Mouse (Mus musculus) NIH3T3 (cell line): ENCODE results near the gene Gm156.
A peak's percentile ranks its signal among the peaks of the same experiment; 100 is the strongest.
"Not testable (repeated sequence)": the region's sequence is repeated elsewhere in the genome, so short reads cannot be mapped to it uniquely, and the experiment has no call there.

Experiments
- DNase-seq: peaks from one replicate; pipeline ENCODE4 v3.0.0-alpha.2; 2012; ENCODE audit warnings: low read depth

Gm156 gene

DNA sequence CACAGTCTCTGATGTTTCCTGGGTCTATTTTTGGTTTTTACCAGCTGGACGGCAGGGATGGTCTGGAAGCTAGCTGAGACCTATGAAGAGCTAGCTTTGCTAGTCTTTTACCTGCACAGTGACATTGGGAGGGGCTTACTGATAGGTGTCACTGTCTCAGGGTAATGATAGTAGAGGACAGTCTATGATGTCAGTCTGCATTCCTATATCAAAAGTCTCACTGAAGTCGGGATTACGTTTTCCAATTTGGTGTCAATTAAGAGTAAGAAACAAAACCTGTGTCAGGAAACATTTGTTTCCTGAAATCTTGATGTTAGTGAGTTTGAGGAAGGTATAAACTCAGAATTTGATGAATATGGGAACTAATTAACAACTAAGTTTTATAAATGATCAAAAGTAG is at the start of gene Gm156:
TSS of gene Gm156 (minus strand) at position 101 of the 400 bp plus-strand sequence.
- not testable (repeated sequence) for DNase-seq

DNA sequence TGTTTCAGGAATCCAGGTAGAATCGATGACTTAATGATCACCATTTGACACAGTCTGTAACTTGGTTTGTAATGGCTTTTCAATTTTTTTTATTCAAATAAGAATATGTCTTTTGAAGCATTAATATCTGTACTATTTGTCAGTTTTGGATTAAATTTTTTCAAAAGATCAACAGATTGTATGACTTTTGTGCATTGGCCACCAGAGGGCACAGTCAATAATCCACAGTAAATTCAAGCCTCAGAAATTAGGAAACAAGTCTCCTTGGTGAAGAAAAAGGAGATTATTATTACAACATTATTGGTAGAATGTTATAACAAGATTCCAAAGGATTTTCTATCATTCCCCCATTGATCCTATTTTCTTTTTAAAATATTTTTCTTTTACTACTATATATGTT is 41.5 kb upstream of the Gm156 start:
- peak; percentile 41 for DNase-seq

DNA sequence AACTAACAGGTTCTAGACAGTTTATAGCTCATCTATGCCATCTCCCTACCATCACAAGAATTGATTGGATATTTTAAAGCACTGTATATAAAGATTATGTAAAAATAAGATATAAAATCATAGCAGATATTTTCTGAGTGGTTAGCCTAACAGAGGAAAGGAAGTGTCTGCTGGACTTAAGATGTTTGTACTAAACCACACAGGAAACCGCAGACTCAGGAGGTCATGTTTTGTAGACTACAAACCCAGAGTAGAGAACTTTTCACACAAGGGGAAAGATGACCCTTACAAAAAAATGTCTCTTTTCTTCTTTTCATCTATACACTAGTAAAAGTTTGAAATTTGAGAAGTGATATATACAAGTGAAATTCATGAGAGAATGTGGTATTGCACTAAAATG is 39.9 kb upstream of the Gm156 start:
- DNase-seq: no peak

DNA sequence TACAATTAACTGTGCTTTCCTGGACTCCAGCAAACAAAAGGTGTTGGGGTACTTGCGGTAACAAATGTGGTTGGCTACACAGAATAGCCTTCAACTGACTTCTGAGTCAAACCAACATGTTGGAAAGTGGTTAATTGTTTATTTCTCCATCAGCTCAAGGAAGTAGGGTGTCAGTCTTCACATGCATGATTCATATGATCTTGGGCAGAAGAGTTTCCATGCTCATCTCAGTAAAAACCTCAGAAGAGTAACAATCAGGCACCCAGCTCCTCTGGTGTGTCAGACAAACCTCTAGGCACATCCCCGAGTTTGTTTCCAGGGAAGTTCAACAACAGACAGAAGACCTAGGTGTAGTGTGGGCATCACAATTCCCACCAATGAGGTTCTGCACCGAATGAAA is 33.7 kb upstream of the Gm156 start:
- no peak for DNase-seq

DNA sequence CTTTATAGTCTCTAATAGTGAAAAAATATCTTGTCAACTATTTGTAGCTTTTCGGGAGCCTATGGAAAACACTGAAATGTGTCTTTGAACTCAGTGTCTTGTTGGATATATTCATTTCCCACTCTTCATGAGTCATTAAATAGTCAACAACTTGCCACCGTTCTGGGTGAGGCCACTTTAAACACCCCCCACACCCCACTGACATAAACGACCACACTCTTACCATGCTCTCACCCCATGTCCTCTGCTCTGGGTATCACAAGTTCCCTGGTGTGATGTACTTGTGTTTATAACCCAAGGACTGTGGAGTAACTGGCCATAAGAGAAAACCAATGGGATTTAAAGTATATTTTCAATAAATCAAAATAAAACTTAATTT is 36.4 kb downstream of the Gm156 start:
- DNase-seq: no peak

DNA sequence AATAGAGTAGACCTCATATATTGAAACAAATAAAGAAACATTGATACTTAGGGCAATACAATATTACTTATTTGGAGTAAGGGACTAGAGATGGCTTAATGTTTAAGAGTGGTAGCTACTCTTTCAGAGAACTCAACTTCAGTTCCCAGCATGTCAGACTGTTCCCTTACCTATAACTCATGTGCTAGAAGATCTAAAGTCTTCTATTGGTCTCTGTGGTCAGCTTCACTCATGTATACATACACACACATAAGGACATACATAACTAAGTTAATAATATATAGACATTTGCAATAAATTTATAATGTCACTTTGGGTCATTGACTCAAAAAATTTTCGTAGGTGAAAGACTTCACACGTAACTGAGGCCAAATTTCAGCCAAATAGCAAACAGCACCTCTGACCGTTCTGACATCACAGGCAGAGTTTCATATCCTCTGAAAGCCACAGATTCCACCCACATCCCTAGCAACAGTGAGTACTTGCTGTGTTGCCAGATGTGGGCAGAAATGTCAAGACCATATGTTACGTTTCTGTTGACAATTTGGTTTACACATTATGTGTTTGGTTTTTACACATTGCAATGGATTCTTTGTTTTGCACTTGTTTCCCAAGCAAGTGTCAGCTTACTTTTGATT is 36.9 kb downstream of the Gm156 start:
- DNase-seq: peak; percentile 40

DNA sequence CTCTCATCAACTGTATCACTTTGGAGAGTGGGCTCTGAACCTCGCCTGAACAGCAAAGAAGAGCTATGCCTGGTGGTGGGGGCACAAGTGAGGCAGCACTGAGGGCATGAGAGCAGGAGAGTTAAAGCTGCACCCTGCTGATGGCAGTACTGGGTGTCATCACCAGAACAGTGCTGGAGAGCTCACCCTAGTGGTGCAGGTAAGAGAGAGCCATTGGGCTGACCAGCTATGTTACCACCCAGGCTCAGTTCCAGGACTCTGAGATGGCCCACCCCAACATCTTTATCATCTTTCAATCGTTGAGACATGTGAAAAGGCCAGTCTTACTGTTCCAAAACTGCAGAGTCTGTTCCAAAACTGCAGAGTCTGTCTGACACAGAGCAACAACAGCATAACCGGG is 37.9 kb downstream of the Gm156 start:
- DNase-seq: no peak

DNA sequence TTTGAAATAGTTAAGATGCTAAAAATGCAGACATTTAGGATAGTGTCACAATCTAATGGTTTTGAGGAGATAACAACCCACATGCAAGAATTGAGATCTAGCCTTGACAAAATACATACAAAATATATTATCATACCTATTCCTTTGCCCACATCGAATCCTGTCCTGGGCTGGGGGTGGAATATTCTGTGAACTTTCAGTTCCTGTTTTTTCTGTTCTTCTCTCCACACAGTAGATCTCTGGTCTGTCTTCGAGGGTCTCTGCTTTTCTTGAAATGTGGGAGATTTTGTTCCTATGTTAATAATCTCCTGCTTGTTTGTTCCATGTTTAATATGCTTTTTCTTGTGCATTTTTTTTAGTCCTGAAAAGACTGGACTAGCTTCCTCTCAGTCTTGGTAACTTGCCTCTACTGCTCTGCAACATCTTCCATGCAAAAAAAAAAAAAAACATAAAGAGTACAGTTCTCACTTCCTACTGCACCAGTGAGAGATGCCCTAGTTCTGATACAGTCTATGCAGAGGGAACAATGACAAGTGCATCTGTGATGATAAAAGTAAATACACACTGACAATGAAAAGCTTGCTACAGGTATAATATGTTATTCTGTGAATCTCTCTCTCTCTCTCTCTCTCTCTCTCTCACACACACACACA is 43.9 kb downstream of the Gm156 start, which contains the start of gene Klri2:
TSS of gene Klri2 (minus strand) at position 416 of the 653 bp plus-strand sequence.
- DNase-seq: no peak

DNA sequence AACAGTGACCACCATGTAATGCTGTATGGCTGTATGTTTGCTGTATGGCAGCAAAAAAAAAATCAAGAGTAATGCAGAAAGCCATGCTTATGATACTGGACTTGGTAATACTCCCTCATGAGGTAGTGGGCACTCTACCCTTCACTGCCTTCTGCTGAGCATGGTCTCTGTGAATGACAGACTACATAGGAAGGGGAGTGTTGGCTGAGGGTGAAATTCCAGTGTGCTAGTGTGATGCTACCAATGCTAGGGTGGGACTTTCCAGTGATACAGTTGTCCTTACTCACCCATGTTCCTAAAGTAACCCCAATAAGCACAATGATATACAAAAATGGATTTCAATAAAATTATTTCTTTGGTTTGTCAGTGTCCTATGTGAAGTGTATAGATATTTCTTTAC is 47.7 kb downstream of the Gm156 start:
- DNase-seq: no peak

DNA sequence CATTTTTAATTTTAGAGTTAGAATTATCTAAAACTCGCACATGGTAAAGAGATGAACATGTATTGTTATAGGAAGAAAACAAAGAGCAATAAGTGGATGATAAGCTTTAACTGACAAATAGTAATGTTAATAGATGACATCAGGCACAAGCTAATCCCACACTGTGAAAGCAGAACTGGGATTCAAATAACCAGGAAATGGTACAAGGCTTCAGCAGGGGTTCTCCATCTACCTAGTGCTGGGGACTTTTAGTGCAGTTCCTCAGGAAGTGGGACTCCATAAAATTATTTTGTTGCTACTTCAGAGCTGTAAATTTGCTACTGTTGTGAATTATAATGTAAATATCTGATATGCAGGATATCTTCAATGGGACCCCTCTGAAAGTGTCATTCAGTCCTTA is 56.8 kb downstream of the Gm156 start:
- no peak for DNase-seq

DNA sequence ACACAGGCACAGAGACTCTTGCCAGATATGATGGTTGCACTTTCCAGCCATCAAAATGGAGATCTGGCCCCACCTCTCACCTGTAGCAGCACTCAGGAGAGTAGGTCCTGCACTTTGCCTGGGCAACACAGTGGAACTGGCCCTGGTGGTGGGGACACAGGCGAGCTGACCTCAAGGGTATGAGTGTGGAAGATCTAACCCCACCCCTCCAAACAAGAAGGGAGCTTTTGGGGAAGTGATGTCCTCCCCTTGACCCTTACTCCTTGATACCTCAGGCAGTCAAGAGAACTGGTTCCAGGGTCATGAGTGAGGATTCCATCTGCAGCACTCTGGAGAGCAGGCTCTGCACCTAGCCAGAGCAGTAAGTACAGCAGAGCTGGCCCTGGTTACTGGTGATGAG is 62.7 kb downstream of the Gm156 start:
- no peak for DNase-seq

DNA sequence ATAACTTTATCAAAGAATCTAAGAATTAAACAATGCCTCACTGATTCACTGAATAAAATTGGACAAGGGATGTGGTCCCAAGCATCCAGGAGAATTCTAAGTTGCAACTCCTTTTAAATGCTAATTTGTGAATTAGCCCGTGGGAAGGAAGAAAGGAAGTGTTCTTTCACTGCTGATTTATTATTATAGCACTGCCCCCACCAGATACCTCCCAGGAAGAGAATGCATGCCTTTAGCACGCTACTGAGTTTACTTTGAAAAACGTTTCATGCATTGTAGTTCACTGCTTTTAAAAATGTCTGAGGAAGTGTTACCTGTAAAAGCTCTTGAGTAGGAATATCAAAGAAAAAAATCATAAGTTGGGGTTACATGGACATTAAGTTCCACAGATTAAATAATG is 63.6 kb downstream of the Gm156 start:
- no peak for DNase-seq

DNA sequence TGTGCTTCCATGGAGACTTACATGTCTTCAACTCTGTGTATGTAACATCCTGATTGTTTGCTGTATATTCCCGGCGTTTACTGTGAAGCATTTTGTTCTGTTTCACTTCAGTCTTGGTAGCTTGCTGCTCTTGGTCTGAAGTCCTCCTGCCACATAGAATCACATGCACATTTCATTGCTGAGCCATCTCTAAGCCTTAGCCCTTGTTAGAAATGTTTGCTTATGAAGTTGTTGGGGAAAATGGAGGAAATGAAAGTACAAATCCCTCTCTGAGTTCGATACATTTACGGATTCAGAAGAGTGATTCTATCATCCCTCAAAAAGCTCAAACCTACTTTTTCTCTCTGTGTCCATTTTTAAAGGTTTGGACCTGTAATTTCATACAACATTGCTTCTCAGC is 67.0 kb downstream of the Gm156 start, which contains the start of gene Klri1:
TSS of gene Klri1 (minus strand) at position 101 of the 400 bp plus-strand sequence.
- no peak for DNase-seq
